Mouse (Mus musculus): Measurements from ENCODE around the gene Scgb1b2.

Scgb1b2 gene

DNA sequence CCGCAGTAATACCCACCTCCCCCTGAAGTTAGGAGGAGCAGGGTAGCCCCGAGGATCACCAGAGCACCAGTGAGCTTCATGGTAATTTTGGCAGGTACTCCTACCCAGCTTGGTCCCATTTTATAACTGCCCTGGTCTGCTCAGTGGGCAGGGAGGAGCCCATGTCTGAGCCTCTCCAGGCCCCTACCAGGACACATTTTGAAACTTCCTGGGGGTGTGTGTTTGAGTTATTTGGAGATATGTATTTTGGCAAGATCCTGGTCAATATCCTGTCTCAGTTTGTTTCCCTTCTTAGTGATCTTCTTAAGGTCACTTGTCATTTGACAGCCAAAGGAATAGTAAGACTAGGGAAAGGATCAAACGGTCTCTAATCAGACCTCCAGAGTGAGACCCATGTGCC is at the start of gene Scgb1b2:
Gene Scgb1b2 (minus strand): TSS at position 101 of the 400 bp plus-strand sequence.
- DNase-seq (ENCODE audit: low spot score), result no peak

DNA sequence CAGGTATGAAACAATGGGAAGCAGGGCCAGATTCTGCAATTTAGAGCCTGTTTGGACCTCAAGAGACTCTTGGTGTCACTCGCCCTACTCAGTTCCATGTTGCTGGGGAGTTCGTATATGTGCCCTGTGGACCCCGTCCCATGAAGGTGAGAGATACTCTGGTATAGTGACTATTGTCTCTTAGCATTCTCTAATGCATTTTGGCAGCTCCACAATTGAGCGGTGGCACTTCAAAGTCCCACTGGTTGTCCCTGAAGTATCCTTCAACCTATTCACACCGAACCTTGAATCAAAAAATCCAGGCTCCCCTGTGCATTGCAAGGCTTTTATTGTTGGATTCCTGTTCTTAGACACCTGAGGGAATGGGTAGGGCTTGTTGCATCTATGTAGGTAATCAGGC is 1.4 kb downstream of the Scgb1b2 start, which contains the start of gene Scgb2b2:
Gene Scgb2b2 (plus strand): TSS at position 301 of the 400 bp plus-strand sequence.
- no peak for DNase-seq (ENCODE audit: low spot score)
